Mouse (Mus musculus) splenic B cell, adult 2 months (primary cell): Measurements from ENCODE around the gene Esyt1.
A peak's percentile ranks its signal among the peaks of the same experiment; 100 is the strongest.

Experiments used
- DNase-seq: peaks from one replicate; pipeline ENCODE4 v3.0.0-alpha.2; 2011; ENCODE audit warnings: low read depth, low spot score
- H3K27me3 ChIP-seq: 2 replicates; pipeline ENCODE4 v1.6.1; 2012; ENCODE audit warnings: mild to moderate bottlenecking, low read length, moderate library complexity, mixed read lengths; ENCODE audit not compliant: control insufficient read depth, poor library complexity, insufficient read depth, severe bottlenecking
- H3K36me3 ChIP-seq: 2 replicates; pipeline ENCODE4 v1.6.1; 2012; ENCODE audit warnings: mild to moderate bottlenecking, low read length, moderate library complexity, mixed read lengths; ENCODE audit not compliant: control insufficient read depth, poor library complexity, insufficient read depth, severe bottlenecking

Esyt1 gene

GRCm38 (mm10) chr10:128546787-128547186 is 21.1 kb upstream of the Esyt1 start:
- H3K27me3 ChIP-seq = no peaks in the 10 kb centered on the region
- H3K36me3 ChIP-seq = peaks cover 18% of the 10 kb centered on the region
- DNase-seq = no peak

GRCm38 (mm10) chr10:128546361-128546760 is 20.7 kb upstream of the Esyt1 start:
- DNase-seq = peak; percentile 64
- Histone ChIP-seq H3K27me3 (no peaks in the 10 kb centered on the region), H3K36me3 (peaks cover 18% of the 10 kb centered on the region)

GRCm38 (mm10) chr10:128545570-128545898 is 19.9 kb upstream of the Esyt1 start:
- Histone ChIP-seq H3K27me3 (no peaks in the 10 kb centered on the region), H3K36me3 (peaks cover 18% of the 10 kb centered on the region)
- no peak for DNase-seq

- no peak for DNase-seq
- Histone ChIP-seq H3K27me3 (no peaks in the 10 kb centered on the region), H3K36me3 (peaks cover 18% of the 10 kb centered on the region)
Observed at GRCm38 (mm10) chr10:128544674-128545569, 19.3 kb upstream of the Esyt1 start.

- Histone ChIP-seq H3K27me3 (no peaks in the 10 kb centered on the region), H3K36me3 (peaks cover 18% of the 10 kb centered on the region)
- DNase-seq = no peak
Observed at GRCm38 (mm10) chr10:128544151-128544657, 18.5 kb upstream of the Esyt1 start.

- Histone ChIP-seq H3K36me3 (peaks cover 18% of the 10 kb centered on the region), H3K27me3 (no peaks in the 10 kb centered on the region)
- no peak for DNase-seq
Observed at GRCm38 (mm10) chr10:128543100-128543499, 17.4 kb upstream of the Esyt1 start.

- DNase-seq = no peak
- Histone ChIP-seq H3K27me3 (no peaks in the 10 kb centered on the region), H3K36me3 (no peaks in the 10 kb centered on the region; the same call in 1 of the 2 replicates)
Observed at GRCm38 (mm10) chr10:128538340-128538870, 12.7 kb upstream of the Esyt1 start.

- DNase-seq = peak; percentile 95
- H3K27me3 ChIP-seq = no peaks in the 10 kb centered on the region
- H3K36me3 ChIP-seq = no peaks in the 10 kb centered on the region
Observed at GRCm38 (mm10) chr10:128536266-128536940, 10.7 kb upstream of the Esyt1 start.

GRCm38 (mm10) chr10:128535624-128536265 is 10.1 kb upstream of the Esyt1 start:
- Histone ChIP-seq H3K27me3 (no peaks in the 10 kb centered on the region), H3K36me3 (no peaks in the 10 kb centered on the region)
- DNase-seq = peak; percentile 80

GRCm38 (mm10) chr10:128535206-128535605 is 9.5 kb upstream of the Esyt1 start:
- peak; percentile 35 for DNase-seq
- Histone ChIP-seq H3K36me3 (no peaks in the 10 kb centered on the region), H3K27me3 (no peaks in the 10 kb centered on the region)

- DNase-seq = peak; percentile 46
- Histone ChIP-seq H3K36me3 (peaks cover 4% of the 10 kb centered on the region), H3K27me3 (no peaks in the 10 kb centered on the region)
Observed at GRCm38 (mm10) chr10:128526366-128527356, 990 bp upstream of the Esyt1 start.

- DNase-seq = peak; percentile 82
- Histone ChIP-seq H3K27me3 (no peaks in the 10 kb centered on the region), H3K36me3 (peaks cover 12% of the 10 kb centered on the region)
Observed at GRCm38 (mm10) chr10:128524732-128525662, 674 bp downstream of the Esyt1 start.
